Mouse (Mus musculus): ENCODE measurements around the gene Rbm46. TPM values are rescaled to one million over a fixed set of nuclear protein-coding genes. Genes with fewer than 3 reads are reported as not detected.
A peak's percentile ranks its signal among the peaks of the same experiment; 100 is the strongest.

Rbm46 gene
- total RNA-seq, 1 experiment from 2014 or later = not detected

GRCm38 (mm10) chr3:82800470-82800843 is 75.8 kb downstream of the Rbm46 start:
- peak in 1 of 2 experiments; percentile 56; a peak in 1 of 4 replicates for ATAC-seq (replicated peaks in 1 of 2; ENCODE audit: insufficient read depth in 1 of 2, low FRiP score in 2 of 2, low TSS enrichment in 1 of 2, low read depth in 1 of 2, poor library complexity in 2 of 2, severe bottlenecking in 2 of 2)

- no peak; a peak in 1 of 4 replicates for ATAC-seq (replicated peaks in 1 of 2; ENCODE audit: insufficient read depth in 1 of 2, low FRiP score in 2 of 2, low TSS enrichment in 1 of 2, low read depth in 1 of 2, poor library complexity in 2 of 2, severe bottlenecking in 2 of 2)
Observed at GRCm38 (mm10) chr3:82799735-82800469, 76.4 kb downstream of the Rbm46 start.

GRCm38 (mm10) chr3:82793656-82794055 is 82.6 kb downstream of the Rbm46 start:
- ATAC-seq (replicated peaks in 1 of 2; ENCODE audit: insufficient read depth in 1 of 2, low FRiP score in 2 of 2, low TSS enrichment in 1 of 2, low read depth in 1 of 2, poor library complexity in 2 of 2, severe bottlenecking in 2 of 2) = peak; percentile 81 to 93

- ATAC-seq (replicated peaks in 1 of 2; ENCODE audit: insufficient read depth in 1 of 2, low FRiP score in 2 of 2, low TSS enrichment in 1 of 2, low read depth in 1 of 2, poor library complexity in 2 of 2, severe bottlenecking in 2 of 2) = no peak
Observed at GRCm38 (mm10) chr3:82791663-82792062, 84.6 kb downstream of the Rbm46 start.

Other genes with a start within 250 kb of the Rbm46 start
- not detected in 2 replicates for gene Lrat, start 27.5 kb upstream of the Rbm46 start, total RNA-seq (2017)
- not detected in 2 replicates for gene Fgg, start 131.2 kb upstream of the Rbm46 start, total RNA-seq (2017)
- not detected in 2 replicates for gene Fga, start 149.6 kb upstream of the Rbm46 start, total RNA-seq (2017)
- not detected in 2 replicates for gene Fgb, start 173.4 kb upstream of the Rbm46 start, total RNA-seq (2017)
- 76.7 and 87.0 TPM in 2 replicates for gene Plrg1, start 179.0 kb upstream of the Rbm46 start, total RNA-seq (2017)